9 mouse cellular contexts compared by ENCODE assay signal in the genomic region with DNA sequence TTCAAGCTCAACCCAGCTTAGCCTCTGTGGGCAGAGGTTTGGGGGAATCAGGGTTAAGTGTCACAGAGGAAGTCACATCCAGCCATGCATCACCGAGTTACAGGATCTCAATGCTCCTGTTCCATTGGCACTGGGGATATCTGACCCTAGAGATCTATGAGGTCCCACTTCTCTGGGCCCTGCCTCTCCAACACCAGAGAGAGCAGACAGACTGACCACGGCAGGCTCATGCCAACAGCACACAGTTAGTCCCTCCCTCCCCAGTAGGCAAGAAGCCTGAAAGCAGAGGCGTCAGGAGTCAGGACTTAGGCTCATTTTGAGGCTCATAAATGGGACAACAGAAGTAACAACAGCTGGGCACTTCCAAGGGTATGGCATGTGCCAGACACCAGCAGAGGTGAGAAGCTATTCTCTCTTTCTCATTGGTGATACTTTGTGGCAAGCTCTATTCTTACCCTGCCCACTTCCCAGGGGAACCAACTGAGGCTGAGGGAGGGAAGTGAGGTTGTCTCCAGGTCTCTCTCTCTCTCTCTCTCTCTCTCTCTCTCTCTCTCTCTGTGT. TPM values are rescaled to one million over a fixed set of nuclear protein-coding genes. Genes with fewer than 3 reads are reported as not detected.
DNase-seq lines count a peak whose midpoint lies in the region; ATAC-seq lines count a peak whose summit lies in the region.
"Had no signal": no experiment of that assay in that cellular context is flagged by ENCODE, and none has a peak within 500 bp of the region (broad histone marks: within the 10 kb centered on the region; RNA-seq: fewer than 3 reads in every experiment).

No protein-coding gene starts in this region.

- H3K4me1 ChIP-seq in limb, embryonic 12.5 days (replicated peaks), result peaks cover 84% of the 10 kb centered on the region
- peaks cover 81% of the 10 kb centered on the region for H3K4me1 ChIP-seq in stomach, embryonic 14.5 days (ENCODE audit: control insufficient read depth, insufficient read depth, low read length)

- H3K9me3 ChIP-seq in limb, embryonic 12.5 days, result no peaks in the 10 kb centered on the region
- H3K9me3 ChIP-seq in stomach, embryonic 14.5 days (ENCODE audit: control insufficient read depth, low read depth, low read length), result no peaks in the 10 kb centered on the region

- DNase-seq in cerebellum, adult 11 months, result peak; percentile 59
- no peak for DNase-seq in cerebellum, postnatal 14 days
- peak; percentile 34 for DNase-seq in lung, postnatal 36 days
- DNase-seq in lung, postnatal 10 days, result no peak
- no peak for DNase-seq in retina, embryonic 14.5 days (ENCODE audit: low spot score)
- no peak for DNase-seq in adrenal gland, adult 8-10 months

- no peak for ATAC-seq in limb, embryonic 12.5 days (ENCODE audit: insufficient number of reproducible peaks, insufficient read depth, low FRiP score, low TSS enrichment, low read depth)
- no peak for ATAC-seq in stomach, embryonic 14.5 days (ENCODE audit: insufficient number of reproducible peaks, insufficient read depth, low FRiP score, low read depth)

- H3K36me3 ChIP-seq in limb, embryonic 12.5 days, result peaks cover 38% of the 10 kb centered on the region
- H3K36me3 ChIP-seq in stomach, embryonic 14.5 days (ENCODE audit: control insufficient read depth, insufficient read depth, low read length), result peaks cover 7% of the 10 kb centered on the region; the same call in 1 of the 2 replicates

- H3K9ac ChIP-seq in limb, embryonic 12.5 days (replicated peaks), result 0 out of 2 replicates have a peak overlapping the region, but pooled peaks have one; percentile 37
- no peak overlapping the region for H3K9ac ChIP-seq in stomach, embryonic 14.5 days (replicated peaks; ENCODE audit: low read depth, low read length)

- no peaks in the 10 kb centered on the region for H3K27me3 ChIP-seq in limb, embryonic 12.5 days
- no peaks in the 10 kb centered on the region for H3K27me3 ChIP-seq in stomach, embryonic 14.5 days (ENCODE audit: control insufficient read depth, insufficient read depth, low read length)

- WGBS in limb, embryonic 12.5 days, result 50% methylated on average over 3 of the region's 3 CpGs
- 42% methylated on average over 3 of the region's 3 CpGs for WGBS in stomach, embryonic 14.5 days

- no peak overlapping the region for H3K4me2 ChIP-seq in limb, embryonic 12.5 days
- no peak overlapping the region; the same call in 1 of the 2 replicates for H3K4me2 ChIP-seq in stomach, embryonic 14.5 days (replicated peaks; ENCODE audit: low read depth, low read length)

- H3K27ac ChIP-seq in limb, embryonic 12.5 days, result peak overlapping the region; percentile 56; the same call in 1 of the 2 replicates
- peak overlapping the region; percentile 62; the same call in 1 of the 2 replicates for H3K27ac ChIP-seq in stomach, embryonic 14.5 days (ENCODE audit: low read length)

- H3K4me3 ChIP-seq in limb, embryonic 12.5 days (replicated peaks), result no peak overlapping the region
- H3K4me3 ChIP-seq in stomach, embryonic 14.5 days (ENCODE audit: low read depth, low read length), result no peak overlapping the region

RNA-seq across cellular contexts. Expression of gene Soga1, which starts 9.2 kb away (rescaled TPM):
- 5.0 and 5.6 TPM in 2 replicates for polyA plus RNA-seq in limb, embryonic 12.5 days (2016; fragmentation: Nextera tagmentation; extraction: Ambion mirVana)
- polyA plus RNA-seq in stomach, embryonic 14.5 days (2014; fragmentation: Nextera tagmentation; extraction: Ambion mirVana), result 7.3 and 8.1 TPM in 2 replicates
- 10 to 100 TPM; 38.6 to 50.0 (median 46.5) TPM for total RNA-seq in adrenal gland, adult 8-10 months (2022)

RNA-seq across cellular contexts. Expression of gene Tldc2, which starts 17.0 kb away (rescaled TPM):
- not detected in 2 replicates for polyA plus RNA-seq in limb, embryonic 12.5 days (2016; fragmentation: Nextera tagmentation; extraction: Ambion mirVana)
- polyA plus RNA-seq in stomach, embryonic 14.5 days (2014; fragmentation: Nextera tagmentation; extraction: Ambion mirVana), result not detected in 2 replicates
- not detected for total RNA-seq in adrenal gland, adult 8-10 months (2022)
- total RNA-seq: left cerebral cortex, postnatal 10 days had no signal

Comparison
In these comparisons a context has a peak if more than half of its experiments do, and no peak if none do; other contexts are left out.
1. DNase-seq: peak in cerebellum, adult 11 months (single experiment) and lung, postnatal 36 days (single experiment); none in cerebellum, postnatal 14 days (0 of 2), lung, postnatal 10 days (single experiment), retina, embryonic 14.5 days (single experiment) and adrenal gland, adult 8-10 months (single experiment).